Mouse (Mus musculus): ENCODE measurements around the gene Cltrn. TPM values are rescaled to one million over a fixed set of nuclear protein-coding genes. Genes with fewer than 3 reads are reported as not detected.

Cltrn gene
- total and polyA plus RNA-seq, 2 experiments from 2014 or later = not detected

- ATAC-seq (no peak), DNase-seq (ENCODE audit: low spot score) (no peak)
- no peak for TF ChIP-seq CTCF (IDR thresholded peaks at IDR 0.05; ENCODE audit: low read depth)
- Histone ChIP-seq H3K9ac (replicated peaks; ENCODE audit: low read length) (no peak overlapping the region), H3K9me3 (ENCODE audit: low read length) (no peaks in the 10 kb centered on the region), H3K27ac (no peak overlapping the region), H3K4me2 (ENCODE audit: low read depth, low read length) (no peak overlapping the region), H3K4me3 (ENCODE audit: low read length) (no peak overlapping the region), H3K27me3 (ENCODE audit: insufficient read depth, low read length) (no peaks in the 10 kb centered on the region), H3K36me3 (ENCODE audit: insufficient read depth, low read length) (no peaks in the 10 kb centered on the region), H3K4me1 (ENCODE audit: insufficient read depth, low read length) (no peaks in the 10 kb centered on the region)
- WGBS = 90% methylated on average over 3 of the region's 3 CpGs
These were observed 35.3 kb downstream of the Cltrn start for GRCm38 (mm10) chrX:164123942-164124341.

GRCm38 (mm10) chrX:164133531-164133930 is 44.9 kb downstream of the Cltrn start:
- H3K27ac ChIP-seq = no peak overlapping the region
- H3K4me2 ChIP-seq (ENCODE audit: low read depth, low read length) = no peak overlapping the region
- H3K4me1 ChIP-seq (ENCODE audit: insufficient read depth, low read length) = no peaks in the 10 kb centered on the region
- no peaks in the 10 kb centered on the region for H3K9me3 ChIP-seq (ENCODE audit: low read length)
- no peaks in the 10 kb centered on the region for H3K36me3 ChIP-seq (ENCODE audit: insufficient read depth, low read length)
- DNase-seq (ENCODE audit: low spot score) = no peak
- no peaks in the 10 kb centered on the region for H3K27me3 ChIP-seq (ENCODE audit: insufficient read depth, low read length)
- TF ChIP-seq CTCF (IDR thresholded peaks at IDR 0.05; ENCODE audit: low read depth) = no peak
- no peak for ATAC-seq
- 91% methylated on average over 3 of the region's 3 CpGs for WGBS
- no peak overlapping the region for H3K9ac ChIP-seq (replicated peaks; ENCODE audit: low read length)
- no peak overlapping the region for H3K4me3 ChIP-seq (ENCODE audit: low read length)

GRCm38 (mm10) chrX:164135304-164135818 is 46.7 kb downstream of the Cltrn start:
- 87% methylated on average over 4 of the region's 4 CpGs for WGBS
- DNase-seq (ENCODE audit: low spot score) (no peak), ATAC-seq (no peak)
- H3K9ac ChIP-seq (replicated peaks; ENCODE audit: low read length) = no peak overlapping the region
- H3K27me3 ChIP-seq (ENCODE audit: insufficient read depth, low read length) = no peaks in the 10 kb centered on the region
- H3K9me3 ChIP-seq (ENCODE audit: low read length) = no peaks in the 10 kb centered on the region
- no peak overlapping the region for H3K27ac ChIP-seq
- H3K36me3 ChIP-seq (ENCODE audit: insufficient read depth, low read length) = no peaks in the 10 kb centered on the region
- no peak overlapping the region for H3K4me3 ChIP-seq (ENCODE audit: low read length)
- no peak for TF ChIP-seq CTCF (IDR thresholded peaks at IDR 0.05; ENCODE audit: low read depth)
- H3K4me1 ChIP-seq (ENCODE audit: insufficient read depth, low read length) = no peaks in the 10 kb centered on the region
- H3K4me2 ChIP-seq (ENCODE audit: low read depth, low read length) = no peak overlapping the region

- no peak within 1 kb of the TSS for H3K4me2 ChIP-seq (ENCODE audit: low read depth, low read length)
- no peak for TF ChIP-seq CTCF (IDR thresholded peaks at IDR 0.05; ENCODE audit: low read depth)
- WGBS = 86% methylated on average over 2 of the region's 2 CpGs
- H3K27ac ChIP-seq = no peak within 1 kb of the TSS
- H3K27me3 ChIP-seq (ENCODE audit: insufficient read depth, low read length) = no peaks in the 10 kb centered on the region
- H3K9ac ChIP-seq (replicated peaks; ENCODE audit: low read length) = no peak within 1 kb of the TSS
- no peaks in the 10 kb centered on the region for H3K9me3 ChIP-seq (ENCODE audit: low read length)
- no peak for ATAC-seq
- no peak for DNase-seq (ENCODE audit: low spot score)
- no peak within 1 kb of the TSS for H3K4me3 ChIP-seq (ENCODE audit: low read length)
- no peaks in the 10 kb centered on the region for H3K4me1 ChIP-seq (ENCODE audit: insufficient read depth, low read length)
- H3K36me3 ChIP-seq (ENCODE audit: insufficient read depth, low read length) = no peaks in the 10 kb centered on the region
These were observed 50.4 kb downstream of the Cltrn start, which contains the start of gene Ace2 for GRCm38 (mm10) chrX:164139032-164139431. Gene Ace2, plus strand, starts transcription at chrX:164139332.

GRCm38 (mm10) chrX:164145463-164146250 is 57.0 kb downstream of the Cltrn start:
- DNase-seq (ENCODE audit: low spot score) = no peak
- H3K27me3 ChIP-seq (ENCODE audit: insufficient read depth, low read length) = no peaks in the 10 kb centered on the region
- WGBS = 88% methylated on average over 6 of the region's 6 CpGs
- no peaks in the 10 kb centered on the region for H3K4me1 ChIP-seq (ENCODE audit: insufficient read depth, low read length)
- H3K9me3 ChIP-seq (ENCODE audit: low read length) = no peaks in the 10 kb centered on the region
- no peak for TF ChIP-seq CTCF (IDR thresholded peaks at IDR 0.05; ENCODE audit: low read depth)
- H3K27ac ChIP-seq = no peak overlapping the region
- H3K4me3 ChIP-seq (ENCODE audit: low read length) = no peak overlapping the region
- H3K9ac ChIP-seq (replicated peaks; ENCODE audit: low read length) = no peak overlapping the region
- no peaks in the 10 kb centered on the region for H3K36me3 ChIP-seq (ENCODE audit: insufficient read depth, low read length)
- ATAC-seq = no peak
- no peak overlapping the region for H3K4me2 ChIP-seq (ENCODE audit: low read depth, low read length)

- no peak overlapping the region for H3K9ac ChIP-seq (replicated peaks; ENCODE audit: low read length)
- no peak for DNase-seq (ENCODE audit: low spot score)
These were observed 64.1 kb downstream of the Cltrn start for GRCm38 (mm10) chrX:164152703-164153102.

GRCm38 (mm10) chrX:164153606-164154005 is 65.0 kb downstream of the Cltrn start:
- Histone ChIP-seq H3K27me3 (ENCODE audit: insufficient read depth, low read length) (no peaks in the 10 kb centered on the region), H3K9me3 (ENCODE audit: low read length) (no peaks in the 10 kb centered on the region), H3K36me3 (ENCODE audit: insufficient read depth, low read length) (no peaks in the 10 kb centered on the region), H3K4me1 (ENCODE audit: insufficient read depth, low read length) (no peaks in the 10 kb centered on the region), H3K4me3 (ENCODE audit: low read length) (no peak overlapping the region), H3K9ac (replicated peaks; ENCODE audit: low read length) (no peak overlapping the region), H3K27ac (no peak overlapping the region), H3K4me2 (ENCODE audit: low read depth, low read length) (no peak overlapping the region)
- no peak for TF ChIP-seq CTCF (IDR thresholded peaks at IDR 0.05; ENCODE audit: low read depth)
- ATAC-seq (no peak), DNase-seq (ENCODE audit: low spot score) (no peak)

More at GRCm38 (mm10) chrX:164152703-164153102, 64.1 kb downstream of the Cltrn start:
- no peaks in the 10 kb centered on the region for H3K27me3 ChIP-seq (ENCODE audit: insufficient read depth, low read length)
- no peak for ATAC-seq
- no peak overlapping the region for H3K27ac ChIP-seq
- H3K4me2 ChIP-seq (ENCODE audit: low read depth, low read length) = no peak overlapping the region
- H3K4me1 ChIP-seq (ENCODE audit: insufficient read depth, low read length) = no peaks in the 10 kb centered on the region
- TF ChIP-seq CTCF (IDR thresholded peaks at IDR 0.05; ENCODE audit: low read depth) = no peak
- no peaks in the 10 kb centered on the region for H3K36me3 ChIP-seq (ENCODE audit: insufficient read depth, low read length)
- no peak overlapping the region for H3K4me3 ChIP-seq (ENCODE audit: low read length)
- no peaks in the 10 kb centered on the region for H3K9me3 ChIP-seq (ENCODE audit: low read length)
- 69% methylated on average over 2 of the region's 2 CpGs for WGBS

All from hindbrain, postnatal 0 days (tissue).